Mouse (Mus musculus) midbrain, embryonic 16.5 days (tissue): ENCODE data around the gene Hhat. TPM values are rescaled to one million over a fixed set of nuclear protein-coding genes. Genes with fewer than 3 reads are reported as not detected.

Source experiments
- ATAC-seq: fragments of 200-750 bp; cut with Nextera tagmentation; 2 replicates; pipeline ENCODE4 v1.8.0; 2017; ENCODE audit warnings: moderate TSS enrichment
- H3K27ac ChIP-seq: fragments of 300-500 bp; sonication (generic); 2 replicates; pipeline ENCODE4 v1.5.1; 2014; ENCODE audit warnings: mild to moderate bottlenecking, low read length, mixed read lengths
- H3K27me3 ChIP-seq: fragments of 300-500 bp; sonication (generic); 2 replicates; pipeline ENCODE4 v1.6.1; 2014; ENCODE audit warnings: low read depth, low read length, mixed read lengths; ENCODE audit not compliant: control insufficient read depth, insufficient read depth
- H3K36me3 ChIP-seq: fragments of 300-500 bp; sonication (generic); 2 replicates; pipeline ENCODE4 v1.6.1; 2014; ENCODE audit warnings: mild to moderate bottlenecking, low read length, moderate library complexity, mixed read lengths; ENCODE audit not compliant: control insufficient read depth, insufficient read depth
- H3K4me1 ChIP-seq: fragments of 300-500 bp; sonication (generic); 2 replicates; pipeline ENCODE4 v1.6.1; 2014; ENCODE audit warnings: mild to moderate bottlenecking, low read length, mixed read lengths; ENCODE audit not compliant: control insufficient read depth, insufficient read depth
- H3K4me2 ChIP-seq: fragments of 300-500 bp; sonication (generic); 2 replicates; pipeline ENCODE4 v1.6.1; 2014; ENCODE audit warnings: mild to moderate bottlenecking, low read length, mixed read lengths
- H3K4me3 ChIP-seq: fragments of 300-500 bp; sonication (generic); 2 replicates; pipeline ENCODE4 v1.5.1; 2014; ENCODE audit warnings: low read depth, mild to moderate bottlenecking, low read length, moderate library complexity, mixed read lengths
- H3K9ac ChIP-seq: fragments of 300-500 bp; sonication (generic); 2 replicates; pipeline ENCODE4 v1.6.1; 2014; ENCODE audit warnings: low read depth, low read length, mixed read lengths
- H3K9me3 ChIP-seq: fragments of 300-500 bp; sonication (generic); replicated peaks from 2 replicates; pipeline ENCODE4 v1.6.1; 2014; ENCODE audit warnings: mild to moderate bottlenecking, low read length, mixed read lengths; ENCODE audit not compliant: control insufficient read depth, poor library complexity, severe bottlenecking
- WGBS: fragments of 180-500 bp; shearing (Covaris S2); extraction: QIAGEN DNeasy Blood & Tissue Kit; methylation state at CpG from one replicate; pipeline ENCODE4 v1.1.7; 2014; 5-methylcytosine and 5-hydroxymethylcytosine counted together
- polyA plus RNA-seq: library from polyadenylated mRNA; unstranded; fragments of >200 nt; fragmentation: Nextera tagmentation; extraction: Ambion mirVana; gene quantifications from 2 replicates; pipeline ENCODE4 v1.2.1, GENCODE M21; 2015

Gene Hhat
- 3.3 and 3.4 TPM in 2 replicates for polyA plus RNA-seq

DNA sequence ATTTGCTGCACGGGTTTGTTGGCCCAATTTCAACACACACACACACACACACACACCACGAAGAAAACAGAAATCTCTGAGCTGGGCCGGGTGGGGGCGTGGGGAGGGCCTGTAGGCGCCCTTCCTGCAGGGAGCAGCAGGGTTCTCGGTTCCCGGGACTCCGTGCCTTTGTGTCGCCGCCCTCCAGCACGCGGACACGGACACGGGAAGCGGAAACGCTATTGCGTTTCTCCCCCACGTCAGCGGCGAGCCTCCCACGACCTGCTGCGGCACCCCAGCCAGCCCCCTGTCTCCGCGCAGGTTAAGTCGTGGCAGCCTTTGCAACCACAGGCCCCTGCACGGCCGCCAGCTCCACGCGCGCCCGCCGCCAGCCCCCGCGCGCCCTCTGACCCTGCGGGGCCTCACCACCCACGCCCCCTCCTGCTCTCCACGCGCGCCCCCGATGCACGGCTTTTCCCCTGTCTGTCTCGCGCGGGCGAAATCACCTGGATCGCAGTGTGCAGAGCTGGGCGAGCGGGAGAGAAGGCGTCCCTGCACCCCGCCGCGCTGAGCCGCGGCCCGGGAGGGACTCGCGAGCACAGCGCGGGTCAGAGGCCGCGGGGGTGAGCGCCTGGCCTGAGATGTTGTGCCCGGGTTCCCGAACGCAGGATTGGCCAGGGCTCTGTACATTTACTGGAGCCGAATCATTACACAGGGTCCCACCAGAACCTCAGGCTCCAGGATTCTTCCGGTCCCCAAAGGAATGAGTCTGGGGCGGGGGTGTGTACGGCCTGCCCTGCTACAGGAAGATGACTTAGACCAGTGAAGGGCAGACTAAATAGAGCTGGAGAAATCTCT lies at the start of gene Hhat:
Gene Hhat (minus strand): TSS at position 729 of the 837 bp plus-strand sequence.
- Histone ChIP-seq H3K9me3 (no peaks in the 10 kb centered on the region), H3K27me3 (no peaks in the 10 kb centered on the region), H3K4me3 (peak within 1 kb of the TSS; percentile 77), H3K27ac (peak within 1 kb of the TSS; percentile 95), H3K4me1 (peaks cover 6% of the 10 kb centered on the region; the same call in 1 of the 2 replicates), H3K9ac (peak within 1 kb of the TSS; percentile 98), H3K4me2 (peak within 1 kb of the TSS; percentile 95), H3K36me3 (no peaks in the 10 kb centered on the region)
- peak; percentile 93 for ATAC-seq
- under 1% methylated on average over 70 of the region's 70 CpGs for WGBS

DNA sequence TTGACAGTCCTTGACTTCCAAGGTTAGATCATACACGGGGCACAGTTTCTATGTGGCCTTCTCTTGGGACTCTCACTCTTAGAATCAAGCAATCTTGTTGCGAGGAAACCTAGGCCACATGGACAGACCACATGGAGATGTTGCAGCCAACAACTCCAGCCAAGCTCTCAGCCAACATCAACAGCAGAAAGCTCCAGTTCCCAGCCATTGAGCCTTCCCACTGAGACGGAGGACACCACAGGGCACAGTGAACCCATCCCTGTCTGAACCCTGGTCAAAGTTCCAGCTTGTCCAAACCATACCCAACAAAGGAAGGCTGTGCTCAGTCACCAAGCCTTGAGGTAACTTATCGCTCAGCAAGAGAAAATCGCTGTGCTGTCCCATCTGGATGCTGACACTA lies 47.3 kb upstream of the Hhat start:
- no peaks in the 10 kb centered on the region for H3K9me3 ChIP-seq
- no peak overlapping the region for H3K4me3 ChIP-seq
- 93% methylated on average over 5 of the region's 5 CpGs for WGBS
- H3K9ac ChIP-seq = no peak overlapping the region
- peaks cover 7% of the 10 kb centered on the region; the same call in 1 of the 2 replicates for H3K4me1 ChIP-seq
- no peaks in the 10 kb centered on the region for H3K36me3 ChIP-seq
- no peak overlapping the region for H3K4me2 ChIP-seq
- no peaks in the 10 kb centered on the region for H3K27me3 ChIP-seq
- no peak for ATAC-seq
- H3K27ac ChIP-seq = no peak overlapping the region

GRCm38 (mm10) chr1:192815789-192816188 lies 44.8 kb upstream of the Hhat start:
- no peak overlapping the region for H3K27ac ChIP-seq
- 54% methylated on average over 2 of the region's 2 CpGs for WGBS
- H3K36me3 ChIP-seq = no peaks in the 10 kb centered on the region
- no peaks in the 10 kb centered on the region for H3K27me3 ChIP-seq
- H3K4me1 ChIP-seq = no peaks in the 10 kb centered on the region
- H3K9me3 ChIP-seq = no peaks in the 10 kb centered on the region
- ATAC-seq = no peak
- H3K9ac ChIP-seq = no peak overlapping the region
- H3K4me3 ChIP-seq = no peak overlapping the region
- no peak overlapping the region for H3K4me2 ChIP-seq

- Histone ChIP-seq H3K9ac (no peak overlapping the region), H3K36me3 (no peaks in the 10 kb centered on the region), H3K27ac (no peak overlapping the region), H3K4me2 (no peak overlapping the region), H3K27me3 (no peaks in the 10 kb centered on the region), H3K9me3 (no peaks in the 10 kb centered on the region), H3K4me1 (no peaks in the 10 kb centered on the region), H3K4me3 (no peak overlapping the region)
- WGBS = 26% methylated on average over 3 of the region's 3 CpGs
- no peak for ATAC-seq
These were observed 43.7 kb upstream of the Hhat start for GRCm38 (mm10) chr1:192814700-192815099.

- H3K4me3 ChIP-seq = no peak overlapping the region
- H3K4me2 ChIP-seq = no peak overlapping the region
- no peak for ATAC-seq
- no peaks in the 10 kb centered on the region for H3K27me3 ChIP-seq
- H3K9me3 ChIP-seq = no peaks in the 10 kb centered on the region
- WGBS = 96% methylated on average over 9 of the region's 9 CpGs
- H3K36me3 ChIP-seq = no peaks in the 10 kb centered on the region
- no peak overlapping the region for H3K9ac ChIP-seq
- H3K27ac ChIP-seq = no peak overlapping the region
- H3K4me1 ChIP-seq = no peaks in the 10 kb centered on the region
These were observed 41.7 kb upstream of the Hhat start for GRCm38 (mm10) chr1:192812758-192813157.

DNA sequence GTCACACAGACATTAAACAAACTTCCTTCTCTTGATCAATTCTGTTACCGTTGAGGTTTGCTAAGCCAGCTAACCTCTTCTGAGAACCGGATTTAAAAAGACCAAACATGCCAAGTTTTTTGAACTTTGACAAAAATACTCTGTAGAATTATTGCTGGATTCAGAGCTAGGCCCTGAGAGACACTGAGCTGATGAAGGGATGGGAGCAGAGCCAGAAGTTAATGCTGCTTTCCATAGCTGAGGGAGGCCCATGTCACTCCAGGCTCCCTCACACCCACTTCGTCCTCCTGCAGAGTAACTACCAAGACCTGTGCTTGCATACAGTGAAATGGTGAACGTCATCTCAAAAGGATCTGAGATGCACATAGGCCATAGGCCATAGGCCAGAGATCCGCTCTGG lies 41.3 kb upstream of the Hhat start:
- no peaks in the 10 kb centered on the region for H3K27me3 ChIP-seq
- no peaks in the 10 kb centered on the region for H3K9me3 ChIP-seq
- no peak overlapping the region for H3K4me3 ChIP-seq
- H3K27ac ChIP-seq = no peak overlapping the region
- H3K36me3 ChIP-seq = no peaks in the 10 kb centered on the region
- H3K9ac ChIP-seq = no peak overlapping the region
- no peak overlapping the region for H3K4me2 ChIP-seq
- no peaks in the 10 kb centered on the region for H3K4me1 ChIP-seq
- no peak for ATAC-seq
- WGBS = 90% methylated on average over 5 of the region's 5 CpGs

GRCm38 (mm10) chr1:192806168-192807157 lies 35.4 kb upstream of the Hhat start:
- Histone ChIP-seq H3K36me3 (no peaks in the 10 kb centered on the region), H3K4me2 (no peak overlapping the region), H3K27ac (no peak overlapping the region), H3K27me3 (no peaks in the 10 kb centered on the region), H3K9ac (no peak overlapping the region), H3K9me3 (no peaks in the 10 kb centered on the region), H3K4me1 (no peaks in the 10 kb centered on the region), H3K4me3 (no peak overlapping the region)
- no peak for ATAC-seq
- WGBS = 50% methylated on average over 10 of the region's 10 CpGs

DNA sequence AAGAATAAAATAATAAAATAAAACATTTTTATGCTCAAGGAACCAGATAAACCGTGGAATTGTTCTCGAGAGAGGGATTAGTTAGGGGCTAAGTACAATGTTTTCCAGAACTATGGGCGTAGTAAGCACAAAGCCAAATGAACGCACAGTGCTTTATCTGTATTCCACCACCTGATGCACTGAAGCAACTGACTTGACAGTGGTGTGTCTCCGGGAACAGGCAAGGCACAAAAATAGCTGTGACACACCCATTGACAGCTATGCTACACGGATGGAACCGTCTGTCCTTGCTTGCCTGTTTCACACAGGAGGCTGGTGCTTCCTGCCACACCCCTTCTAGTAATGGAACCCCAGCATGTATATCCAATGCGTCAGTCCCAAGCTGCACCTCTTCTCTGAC lies 29.3 kb upstream of the Hhat start:
- Histone ChIP-seq H3K27me3 (no peaks in the 10 kb centered on the region), H3K4me2 (no peak overlapping the region), H3K9ac (no peak overlapping the region), H3K9me3 (no peaks in the 10 kb centered on the region), H3K4me1 (peaks cover 16% of the 10 kb centered on the region), H3K4me3 (no peak overlapping the region), H3K27ac (no peak overlapping the region), H3K36me3 (no peaks in the 10 kb centered on the region)
- ATAC-seq = no peak
- 89% methylated on average over 8 of the region's 8 CpGs for WGBS
